In the genomic region with DNA sequence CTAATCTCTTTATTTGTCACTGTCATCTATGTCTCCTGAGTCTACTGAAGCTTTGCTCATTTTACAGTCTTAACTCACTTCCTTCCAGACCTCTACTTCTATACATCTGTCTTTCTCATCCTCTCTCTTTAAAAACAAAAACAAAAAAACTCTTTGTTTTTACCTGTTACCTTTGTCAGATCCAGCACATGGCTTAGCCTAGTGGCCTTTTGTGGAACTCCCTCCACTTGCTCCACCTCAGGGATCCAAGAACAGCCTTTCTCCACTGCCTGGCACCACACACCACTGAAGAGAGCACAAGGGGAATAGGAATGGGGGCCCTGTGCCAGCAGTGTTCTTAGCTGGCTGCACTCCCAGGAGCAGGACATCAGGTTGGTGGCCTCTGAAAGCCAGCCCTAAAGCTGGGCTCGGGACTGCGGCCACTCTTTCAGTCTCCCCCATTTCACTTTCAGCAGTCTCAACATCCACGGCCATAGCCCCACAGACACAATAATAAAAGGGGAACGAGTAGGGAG, we compare ENCODE assay signal across 19 mouse cellular contexts. TPM values are rescaled to one million over a fixed set of nuclear protein-coding genes. Genes with fewer than 3 reads are reported as not detected.
A peak's percentile ranks its signal among the peaks of the same experiment; 100 is the strongest.
DNase-seq lines count a peak whose midpoint lies in the region; ATAC-seq and TF ChIP-seq lines count a peak whose summit lies in the region.
"Had no signal": no experiment of that assay in that cellular context is flagged by ENCODE, and none has a peak within 500 bp of the region (broad histone marks: within the 10 kb centered on the region; RNA-seq: fewer than 3 reads in every experiment).

No protein-coding gene starts in this region.

- no peak for TF ChIP-seq CTCF in liver, adult 2 months (IDR thresholded peaks at IDR 0.05; ENCODE audit: low read depth, low read length)
- TF ChIP-seq CTCF in liver, postnatal 0 days (IDR thresholded peaks at IDR 0.05; ENCODE audit: low read depth) = no peak
- TF ChIP-seq CTCF in heart, postnatal 0 days (IDR thresholded peaks at IDR 0.05; ENCODE audit: low read depth) = peak; percentile 36

- H3K9ac ChIP-seq in liver, adult 2 months (ENCODE audit: low read depth, low read length) = no peak overlapping the region
- no peak overlapping the region for H3K9ac ChIP-seq in liver, postnatal 0 days (replicated peaks)
- no peak overlapping the region for H3K9ac ChIP-seq in heart, postnatal 0 days (replicated peaks; ENCODE audit: low read depth, low read length)
- no peak overlapping the region for H3K9ac ChIP-seq in forebrain, embryonic 16.5 days (replicated peaks; ENCODE audit: low read depth, low read length)
- H3K9ac ChIP-seq: hindbrain, embryonic 14.5 days; limb, embryonic 15.5 days had no signal

- no peaks in the 10 kb centered on the region for H3K79me2 ChIP-seq in liver, adult 2 months (ENCODE audit: control insufficient read depth, insufficient read depth, low read length)

- no peak overlapping the region for H3K4me2 ChIP-seq in liver, postnatal 0 days (ENCODE audit: low read depth, low read length)
- no peak overlapping the region for H3K4me2 ChIP-seq in heart, postnatal 0 days (ENCODE audit: low read depth, low read length)
- H3K4me2 ChIP-seq in forebrain, embryonic 16.5 days (ENCODE audit: low read length) = no peak overlapping the region
- H3K4me2 ChIP-seq: hindbrain, embryonic 14.5 days; limb, embryonic 15.5 days had no signal

- H3K27me3 ChIP-seq in heart, embryonic 10.5 days (ENCODE audit: insufficient read depth, poor library complexity, severe bottlenecking) = no peaks in the 10 kb centered on the region
- no peaks in the 10 kb centered on the region for H3K27me3 ChIP-seq in liver, adult 2 months (ENCODE audit: control insufficient read depth, insufficient read depth, low read length)
- H3K27me3 ChIP-seq in liver, postnatal 0 days (ENCODE audit: insufficient read depth, low read length) = no peaks in the 10 kb centered on the region
- no peaks in the 10 kb centered on the region for H3K27me3 ChIP-seq in heart, postnatal 0 days (ENCODE audit: control insufficient read depth, insufficient read depth, low read length)
- H3K27me3 ChIP-seq in forebrain, embryonic 16.5 days (replicated peaks; ENCODE audit: control insufficient read depth, insufficient read depth, low read length) = no peaks in the 10 kb centered on the region
- H3K27me3 ChIP-seq: limb, embryonic 15.5 days had no signal

- H3K36me3 ChIP-seq in heart, embryonic 10.5 days = no peaks in the 10 kb centered on the region
- H3K36me3 ChIP-seq in liver, adult 2 months (ENCODE audit: control insufficient read depth, insufficient read depth, low read length) = no peaks in the 10 kb centered on the region
- H3K36me3 ChIP-seq in liver, postnatal 0 days (replicated peaks; ENCODE audit: insufficient read depth, low read length) = no peaks in the 10 kb centered on the region
- no peaks in the 10 kb centered on the region for H3K36me3 ChIP-seq in heart, postnatal 0 days (replicated peaks; ENCODE audit: control insufficient read depth, insufficient read depth, low read length)
- no peaks in the 10 kb centered on the region for H3K36me3 ChIP-seq in forebrain, embryonic 16.5 days (ENCODE audit: control insufficient read depth, insufficient read depth)
- H3K36me3 ChIP-seq: embryonic facial prominence, embryonic 10.5 days; limb, embryonic 15.5 days had no signal

- no peaks in the 10 kb centered on the region for H3K9me3 ChIP-seq in heart, embryonic 10.5 days
- no peaks in the 10 kb centered on the region for H3K9me3 ChIP-seq in liver, postnatal 0 days (ENCODE audit: low read length)
- no peaks in the 10 kb centered on the region for H3K9me3 ChIP-seq in heart, postnatal 0 days (replicated peaks; ENCODE audit: control insufficient read depth, low read length)
- H3K9me3 ChIP-seq in forebrain, embryonic 16.5 days (ENCODE audit: control insufficient read depth, low read length) = no peaks in the 10 kb centered on the region
- H3K9me3 ChIP-seq: embryonic facial prominence, embryonic 10.5 days; limb, embryonic 15.5 days had no signal

- H3K27ac ChIP-seq in heart, embryonic 10.5 days = no peak overlapping the region
- no peak overlapping the region for H3K27ac ChIP-seq in liver, adult 2 months (replicated peaks; ENCODE audit: insufficient read depth, low read depth, low read length)
- no peak overlapping the region for H3K27ac ChIP-seq in liver, postnatal 0 days (ENCODE audit: low read depth)
- H3K27ac ChIP-seq in heart, postnatal 0 days (ENCODE audit: low read depth) = no peak overlapping the region
- H3K27ac ChIP-seq in forebrain, embryonic 16.5 days (ENCODE audit: low read length) = no peak overlapping the region
- H3K27ac ChIP-seq: embryonic facial prominence, embryonic 10.5 days; hindbrain, embryonic 14.5 days; limb, embryonic 15.5 days had no signal

- ATAC-seq in liver, postnatal 0 days = no peak
- ATAC-seq in heart, postnatal 0 days (ENCODE audit: insufficient read depth, low read depth) = peak; percentile 87
- ATAC-seq in forebrain, embryonic 16.5 days = no peak
- ATAC-seq: midbrain, embryonic 16.5 days had no signal

- no peak for TF ChIP-seq POLR2A in liver, adult 2 months (IDR thresholded peaks at IDR 0.05; ENCODE audit: extremely low read depth, insufficient read depth, low read length)

- no peak overlapping the region for H3K4me3 ChIP-seq in heart, embryonic 10.5 days
- H3K4me3 ChIP-seq in liver, adult 2 months (ENCODE audit: insufficient read depth, low read depth, low read length) = no peak overlapping the region
- no peak overlapping the region for H3K4me3 ChIP-seq in liver, postnatal 0 days (ENCODE audit: low read depth, low read length)
- no peak overlapping the region for H3K4me3 ChIP-seq in heart, postnatal 0 days (ENCODE audit: low read depth, low read length)
- no peak overlapping the region for H3K4me3 ChIP-seq in forebrain, embryonic 16.5 days (replicated peaks; ENCODE audit: low read length)
- H3K4me3 ChIP-seq: embryonic facial prominence, embryonic 10.5 days; limb, embryonic 15.5 days had no signal

- no peaks in the 10 kb centered on the region for H3K4me1 ChIP-seq in heart, embryonic 10.5 days
- H3K4me1 ChIP-seq in liver, adult 2 months (ENCODE audit: control insufficient read depth, insufficient read depth, low read length) = no peaks in the 10 kb centered on the region
- no peaks in the 10 kb centered on the region for H3K4me1 ChIP-seq in liver, postnatal 0 days (ENCODE audit: insufficient read depth)
- no peaks in the 10 kb centered on the region for H3K4me1 ChIP-seq in heart, postnatal 0 days (ENCODE audit: control insufficient read depth, insufficient read depth)
- H3K4me1 ChIP-seq in forebrain, embryonic 16.5 days (replicated peaks; ENCODE audit: control insufficient read depth, insufficient read depth, low read length) = no peaks in the 10 kb centered on the region
- H3K4me1 ChIP-seq: embryonic facial prominence, embryonic 10.5 days; limb, embryonic 15.5 days had no signal

- DNase-seq in heart, adult 11 months = peak; percentile 97
- DNase-seq in heart, embryonic 10.5 days (ENCODE audit: low spot score) = no peak
- peak; percentile 27 for DNase-seq in liver, adult 2 months (ENCODE audit: extremely low read depth, low read depth, low spot score)
- no peak for DNase-seq in liver, postnatal 0 days
- peak; percentile 76 for DNase-seq in adrenal gland, postnatal 14 days
- DNase-seq in heart, postnatal 0 days (ENCODE audit: low spot score) = peak; percentile 50
- DNase-seq: gastrocnemius, postnatal 14 days; thymus, postnatal 4 days had no signal

- WGBS in heart, embryonic 10.5 days = 76% methylated on average over 4 of the region's 4 CpGs
- WGBS in liver, adult 2 months = 56% methylated on average over 4 of the region's 4 CpGs
- WGBS in liver, postnatal 0 days (ENCODE audit: insufficient replicate concordance) = 77% methylated on average over 4 of the region's 4 CpGs
- 69% methylated on average over 4 of the region's 4 CpGs for WGBS in heart, postnatal 0 days
- 72% methylated on average over 4 of the region's 4 CpGs for WGBS in forebrain, embryonic 16.5 days

- no peak for TF ChIP-seq EP300 in liver, postnatal 0 days (IDR thresholded peaks at IDR 0.05; ENCODE audit: low read depth)
- no peak for TF ChIP-seq EP300 in heart, postnatal 0 days (IDR thresholded peaks at IDR 0.05; ENCODE audit: low read depth)

RNA-seq across cellular contexts. Expression of gene C1rb, which starts 22.1 kb away (rescaled TPM):
- not detected in 2 replicates for polyA plus RNA-seq in heart, embryonic 10.5 days (2016; fragmentation: Nextera tagmentation; extraction: Ambion mirVana)
- under 0.01 TPM in 1 of 2 replicates, not detected in the other for total RNA-seq in liver, adult 2 months (2014; rRNA removed)
- 0.12 TPM in 1 of 2 replicates, not detected in the other for polyA plus RNA-seq in liver, adult 2 months (2012; rRNA removed)
- not detected in 2 replicates for polyA plus RNA-seq in liver, postnatal 0 days (2015; fragmentation: Nextera tagmentation; extraction: Ambion mirVana)
- total RNA-seq in adrenal gland, postnatal 14 days (2021) = 3.1 and 6.0 TPM in 2 replicates
- not detected in 2 replicates for total RNA-seq in heart, postnatal 0 days (2014; rRNA removed; ENCODE audit: low replicate concordance)
- not detected in 2 replicates for polyA plus RNA-seq in heart, postnatal 0 days (2015; fragmentation: Nextera tagmentation; extraction: Ambion mirVana)
- not detected in 2 replicates for polyA plus RNA-seq in forebrain, embryonic 16.5 days (2015; fragmentation: Nextera tagmentation; extraction: Ambion mirVana)
- total RNA-seq: CH12.LX; layer of hippocampus, postnatal 25 days had no signal
- polyA plus RNA-seq: embryonic facial prominence, embryonic 10.5 days; forebrain, embryonic 11.5 days; hindbrain, embryonic 14.5 days; kidney, embryonic 16.5 days; limb, embryonic 15.5 days; midbrain, embryonic 16.5 days; neural tube, embryonic 14.5 days; stomach, embryonic 14.5 days had no signal

RNA-seq across cellular contexts. Expression of gene C1s2, which starts 43.6 kb away (rescaled TPM):
- 0.06 TPM in 1 of 2 replicates, not detected in the other for polyA plus RNA-seq in heart, embryonic 10.5 days (2016; fragmentation: Nextera tagmentation; extraction: Ambion mirVana)
- total RNA-seq in liver, adult 2 months (2014; rRNA removed) = 0.09 TPM in 1 of 2 replicates, not detected in the other
- polyA plus RNA-seq in liver, adult 2 months (2012; rRNA removed) = not detected in 2 replicates
- 0.04 TPM in 1 of 2 replicates, not detected in the other for polyA plus RNA-seq in liver, postnatal 0 days (2015; fragmentation: Nextera tagmentation; extraction: Ambion mirVana)
- 2.7 and 2.9 TPM in 2 replicates for total RNA-seq in adrenal gland, postnatal 14 days (2021)
- not detected in 2 replicates for total RNA-seq in heart, postnatal 0 days (2014; rRNA removed; ENCODE audit: low replicate concordance)
- 0.08 TPM in 1 of 2 replicates, not detected in the other for polyA plus RNA-seq in heart, postnatal 0 days (2015; fragmentation: Nextera tagmentation; extraction: Ambion mirVana)
- polyA plus RNA-seq in forebrain, embryonic 16.5 days (2015; fragmentation: Nextera tagmentation; extraction: Ambion mirVana) = 0.08 and 0.21 TPM in 2 replicates
- polyA plus RNA-seq: embryonic facial prominence, embryonic 10.5 days; forebrain, embryonic 11.5 days; limb, embryonic 15.5 days; stomach, embryonic 14.5 days had no signal

RNA-seq across cellular contexts. Expression of gene C1s1, which starts 50.1 kb away (rescaled TPM):
- polyA plus RNA-seq in heart, embryonic 10.5 days (2016; fragmentation: Nextera tagmentation; extraction: Ambion mirVana) = 0.34 and 2.2 TPM in 2 replicates
- 384 and 554 TPM in 2 replicates for total RNA-seq in liver, adult 2 months (2014; rRNA removed)
- polyA plus RNA-seq in liver, adult 2 months (2012; rRNA removed) = 174 and 206 TPM in 2 replicates
- polyA plus RNA-seq in liver, postnatal 0 days (2015; fragmentation: Nextera tagmentation; extraction: Ambion mirVana) = 118 and 130 TPM in 2 replicates
- 51.8 and 66.5 TPM in 2 replicates for total RNA-seq in adrenal gland, postnatal 14 days (2021)
- 1.1 and 7.0 TPM in 2 replicates for total RNA-seq in heart, postnatal 0 days (2014; rRNA removed; ENCODE audit: low replicate concordance)
- 2.7 and 3.7 TPM in 2 replicates for polyA plus RNA-seq in heart, postnatal 0 days (2015; fragmentation: Nextera tagmentation; extraction: Ambion mirVana)
- polyA plus RNA-seq in forebrain, embryonic 16.5 days (2015; fragmentation: Nextera tagmentation; extraction: Ambion mirVana) = 0.29 and 0.47 TPM in 2 replicates
- polyA plus RNA-seq: forebrain, embryonic 11.5 days had no signal

Comparison
In these comparisons a context has a peak if more than half of its experiments do, and no peak if none do; other contexts are left out.
1. DNase-seq: peak in heart, adult 11 months (single experiment), liver, adult 2 months (single experiment), adrenal gland, postnatal 14 days (single experiment) and heart, postnatal 0 days (single experiment); none in heart, embryonic 10.5 days (single experiment) and liver, postnatal 0 days (single experiment).
2. RNA of gene C1s1, which starts 50.1 kb away (polyA plus RNA-seq): 174 to 206 TPM in liver, adult 2 months and 118 to 130 TPM in liver, postnatal 0 days; 2.7 to 3.7 TPM in heart, postnatal 0 days, 0.34 to 2.2 TPM in heart, embryonic 10.5 days and 0.29 to 0.47 TPM in forebrain, embryonic 16.5 days; every median in the first group is over 10 times any median in the second.